Mouse (Mus musculus) E14TG2a.4 (cell line): ENCODE measurements around the gene Slc25a11.
A peak's percentile ranks its signal among the peaks of the same experiment; 100 is the strongest.

Experiments used
- H3K27me3 ChIP-seq: 2 replicates; pipeline ENCODE4 v1.6.1; 2014; ENCODE audit warnings: low read length, control low read depth; ENCODE audit not compliant: insufficient read depth
- H3K36me3 ChIP-seq: 2 replicates; pipeline ENCODE4 v1.6.1; 2014; ENCODE audit warnings: low read length, control low read depth; ENCODE audit not compliant: insufficient read depth
- H3K4me1 ChIP-seq: replicated peaks from 2 replicates; pipeline ENCODE4 v1.6.1; 2014; ENCODE audit warnings: low read depth, low read length, control low read depth
- H3K4me3 ChIP-seq: replicated peaks from 2 replicates; pipeline ENCODE4 v1.5.1; 2014; ENCODE audit warnings: mild to moderate bottlenecking, low read length
- H3K9me3 ChIP-seq: 2 replicates; pipeline ENCODE4 v1.6.1; 2014; ENCODE audit warnings: low read length, control low read depth
- CTCF ChIP-seq: conservative IDR thresholded peaks from 2 replicates; pipeline ENCODE4 v1.5.1; 2014; ENCODE audit warnings: low read length
- NANOG ChIP-seq: IDR thresholded peaks from 2 replicates; pipeline ENCODE4 v1.6.1; 2014; ENCODE audit warnings: borderline replicate concordance, low read length, mixed read lengths
- POU5F1 ChIP-seq: IDR thresholded peaks from 2 replicates; pipeline ENCODE4 v1.6.1; 2014; ENCODE audit warnings: low read length, borderline replicate concordance

Gene Slc25a11

DNA sequence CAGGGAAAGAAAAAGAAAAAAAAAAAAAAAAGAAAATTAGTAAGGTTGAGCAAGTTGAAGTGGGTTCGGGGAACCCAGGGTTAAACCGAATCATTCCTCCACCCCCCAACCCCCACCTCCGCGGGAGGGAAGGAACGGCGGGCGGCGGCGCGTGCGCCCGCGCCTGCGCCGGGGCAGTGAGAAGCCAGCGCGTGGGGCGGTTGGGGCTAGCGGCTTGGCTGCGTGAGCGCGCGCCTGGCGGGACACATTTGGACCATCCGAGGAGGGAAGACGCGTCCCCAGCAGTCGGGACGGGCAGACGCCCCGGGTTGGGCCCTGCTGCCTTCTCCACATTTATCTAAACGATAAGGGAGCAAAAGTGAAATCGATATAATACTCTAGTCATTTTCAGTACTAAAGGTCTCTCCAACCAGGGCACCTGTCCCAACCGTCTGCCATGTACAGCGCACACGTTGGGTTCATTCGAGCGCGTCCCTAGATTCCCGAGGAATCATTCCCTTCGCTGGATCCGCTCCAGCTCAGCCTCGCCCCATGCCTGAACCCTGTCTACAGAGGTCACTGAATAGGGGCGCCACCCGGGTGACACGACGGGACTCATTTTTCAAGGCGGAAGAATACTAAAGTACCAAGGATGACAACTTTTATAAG, 7.8 kb upstream of the Slc25a11 start:
- H3K27me3 ChIP-seq, result peaks cover 5% of the 10 kb centered on the region; the same call in 1 of the 2 replicates
- peaks cover 70% of the 10 kb centered on the region for H3K4me1 ChIP-seq
- H3K9me3 ChIP-seq, result peaks cover 37% of the 10 kb centered on the region
- H3K36me3 ChIP-seq, result peaks cover 37% of the 10 kb centered on the region
- H3K4me3 ChIP-seq, result peak overlapping the region; percentile 99
- TF ChIP-seq CTCF, result no peak
- TF ChIP-seq NANOG, result no peak
- TF ChIP-seq POU5F1, result no peak

DNA sequence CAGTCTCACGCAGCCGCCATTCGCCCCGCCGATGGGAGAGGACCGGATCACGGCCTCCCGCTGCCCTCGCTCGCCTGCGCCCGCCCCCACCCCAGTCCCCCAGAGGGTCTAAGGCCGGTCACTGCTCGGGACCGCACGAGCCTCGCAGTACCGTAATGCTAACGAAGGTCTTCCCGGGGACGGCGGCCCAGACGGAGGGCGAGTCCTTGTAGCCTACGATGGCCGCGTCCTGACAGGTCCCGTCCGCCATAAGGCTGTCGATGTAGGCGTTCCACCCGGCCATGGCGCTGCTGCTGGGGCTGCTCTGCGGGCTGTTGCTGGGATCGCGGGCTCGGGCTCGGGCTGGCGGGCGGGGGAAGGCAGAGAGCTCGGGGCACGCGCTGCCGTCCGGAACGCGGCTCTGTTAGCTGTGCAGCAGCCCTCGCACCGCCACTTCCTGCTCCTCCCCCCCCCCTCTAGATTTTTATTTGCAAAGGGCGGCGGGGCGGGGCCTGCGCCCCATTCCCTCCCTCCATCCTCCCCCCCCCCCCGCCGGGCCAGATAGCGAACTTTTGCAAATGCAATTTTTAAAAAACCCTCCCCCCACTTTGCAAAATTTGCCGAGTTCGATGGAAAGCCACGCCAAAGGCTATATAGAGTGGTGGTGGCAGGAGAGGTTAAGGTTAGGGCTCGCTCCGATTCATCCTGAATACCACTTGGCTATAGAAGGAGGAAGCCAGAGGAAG, 7.1 kb upstream of the Slc25a11 start, which contains the start of gene Pfn1:
Pfn1 (minus strand) TSS at position 447 of the 725 bp plus-strand sequence.
- TF ChIP-seq NANOG, result no peak
- TF ChIP-seq POU5F1, result no peak
- TF ChIP-seq CTCF, result no peak
- Histone ChIP-seq H3K27me3 (peaks cover 5% of the 10 kb centered on the region; the same call in 1 of the 2 replicates), H3K4me3 (peak within 1 kb of the TSS; percentile 99), H3K9me3 (peaks cover 44% of the 10 kb centered on the region), H3K4me1 (peaks cover 70% of the 10 kb centered on the region), H3K36me3 (peaks cover 44% of the 10 kb centered on the region)

DNA sequence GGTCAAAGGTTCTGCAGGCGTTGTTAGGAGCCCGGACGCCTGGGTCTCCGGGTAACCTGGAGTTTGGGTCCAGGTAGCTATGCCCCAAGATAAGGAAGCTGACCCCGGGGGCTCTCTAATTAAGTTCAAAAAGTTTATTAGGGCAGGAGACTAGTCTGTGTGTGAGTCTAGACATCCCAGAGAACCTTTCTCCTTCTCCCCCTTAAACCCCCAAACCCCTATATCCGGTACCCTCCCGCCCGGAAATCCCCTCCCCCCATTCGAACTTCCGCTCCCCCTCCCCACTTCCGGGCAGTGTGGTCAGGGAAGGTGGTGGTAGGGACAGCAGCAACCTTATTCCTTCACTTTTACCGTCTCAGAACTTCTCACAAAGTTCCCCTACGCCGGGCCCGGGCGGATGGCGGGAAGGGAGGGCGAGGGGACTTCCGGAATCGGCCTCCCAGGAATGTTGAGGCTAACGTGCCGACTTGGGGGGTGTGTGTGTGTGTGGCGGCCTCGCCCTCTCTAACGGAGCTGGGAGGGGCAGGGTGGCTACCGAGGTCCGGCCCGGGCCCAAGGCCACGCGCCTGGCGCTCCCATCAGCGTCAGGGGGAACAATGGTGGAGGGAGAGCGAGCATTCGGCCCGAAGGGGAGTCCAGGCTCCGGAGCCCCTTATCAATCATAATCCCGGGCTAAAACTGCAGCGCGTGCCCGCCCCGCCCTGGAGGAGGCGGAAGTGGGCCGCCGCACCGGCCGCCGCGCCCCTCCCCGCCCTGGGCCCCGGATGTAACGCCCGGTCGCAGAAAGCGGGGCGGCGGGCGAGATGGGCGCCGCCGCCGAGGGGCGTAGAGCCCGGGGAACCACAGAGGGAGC, 6.3 kb upstream of the Slc25a11 start:
- peaks cover 70% of the 10 kb centered on the region for H3K4me1 ChIP-seq
- peaks cover 50% of the 10 kb centered on the region for H3K9me3 ChIP-seq
- H3K4me3 ChIP-seq, result peak overlapping the region; percentile 99
- no peak for TF ChIP-seq CTCF
- TF ChIP-seq NANOG, result no peak
- no peak for TF ChIP-seq POU5F1
- peaks cover 5% of the 10 kb centered on the region; the same call in 1 of the 2 replicates for H3K27me3 ChIP-seq
- H3K36me3 ChIP-seq, result peaks cover 52% of the 10 kb centered on the region

DNA sequence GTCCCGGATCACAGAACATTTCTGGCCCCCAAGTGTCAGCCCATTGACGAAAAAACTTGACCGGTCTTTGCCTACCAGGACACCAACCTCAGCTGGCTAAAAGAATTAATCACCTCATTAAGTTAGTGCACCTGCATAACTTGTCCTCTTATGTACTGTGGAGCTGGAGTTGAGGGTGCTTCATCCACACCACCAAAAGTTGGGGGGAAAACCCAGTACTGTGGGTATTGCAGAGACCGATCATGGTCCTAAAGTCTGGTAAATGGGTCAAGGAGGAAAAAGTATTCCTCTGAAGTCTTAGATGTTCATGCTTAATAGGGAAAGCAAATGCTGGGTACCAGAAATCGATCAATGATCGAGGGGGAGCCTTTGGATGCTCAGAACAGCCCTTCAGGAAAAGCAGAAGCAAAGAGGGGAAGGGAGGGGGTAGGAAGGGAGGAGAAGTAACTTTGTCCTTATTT, 5.6 kb upstream of the Slc25a11 start:
- H3K9me3 ChIP-seq, result peaks cover 50% of the 10 kb centered on the region
- H3K4me1 ChIP-seq, result peaks cover 70% of the 10 kb centered on the region
- H3K36me3 ChIP-seq, result peaks cover 57% of the 10 kb centered on the region
- TF ChIP-seq NANOG (no peak), POU5F1 (no peak), CTCF (no peak)
- H3K4me3 ChIP-seq, result peak overlapping the region; percentile 99
- peaks cover 3% of the 10 kb centered on the region; the same call in 1 of the 2 replicates for H3K27me3 ChIP-seq

DNA sequence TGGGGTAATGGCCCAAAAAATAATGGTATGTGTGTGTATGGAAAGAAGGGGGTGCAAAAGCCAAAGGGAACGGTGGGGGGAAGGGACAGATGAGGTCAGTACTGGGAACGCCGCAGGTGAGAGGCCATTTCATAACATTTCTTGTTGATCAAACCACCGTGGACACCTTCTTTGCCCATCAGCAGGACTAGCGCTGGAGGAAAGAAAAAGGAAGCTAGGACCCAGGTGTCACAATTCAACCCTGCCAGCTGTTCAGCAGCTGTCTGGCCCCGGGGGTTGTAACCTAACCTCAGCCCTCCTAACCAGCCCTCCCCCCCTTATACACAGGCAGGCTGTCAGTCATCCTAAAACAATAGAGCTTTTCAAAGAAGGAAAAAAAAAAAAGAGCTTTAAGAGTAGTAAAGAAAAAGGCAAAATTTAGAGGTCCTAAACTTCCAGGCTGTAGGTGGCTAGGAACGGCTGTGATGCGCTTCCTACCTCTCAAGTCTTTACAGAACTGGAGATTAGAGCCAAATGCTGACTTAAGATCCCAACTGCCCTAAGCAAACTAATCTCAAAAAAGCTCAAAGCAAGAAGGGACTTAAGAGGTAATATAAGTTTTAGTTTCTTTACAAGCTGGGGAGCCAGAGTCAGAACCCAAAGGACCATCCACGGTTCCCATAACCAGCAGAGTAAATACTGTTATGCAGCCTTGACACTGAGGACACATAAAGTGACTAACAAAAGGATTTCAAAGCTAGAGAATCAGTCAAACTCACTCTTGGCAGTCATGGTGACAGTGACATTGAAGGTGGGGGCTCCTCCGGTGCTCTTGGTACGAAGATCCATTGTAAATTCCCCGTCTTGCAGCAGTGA, 5.0 kb upstream of the Slc25a11 start:
- Histone ChIP-seq H3K4me3 (peak overlapping the region; percentile 99), H3K27me3 (no peaks in the 10 kb centered on the region; the same call in 1 of the 2 replicates), H3K36me3 (peaks cover 57% of the 10 kb centered on the region), H3K9me3 (peaks cover 50% of the 10 kb centered on the region), H3K4me1 (peaks cover 66% of the 10 kb centered on the region)
- TF ChIP-seq POU5F1 (no peak), NANOG (no peak), CTCF (no peak)

DNA sequence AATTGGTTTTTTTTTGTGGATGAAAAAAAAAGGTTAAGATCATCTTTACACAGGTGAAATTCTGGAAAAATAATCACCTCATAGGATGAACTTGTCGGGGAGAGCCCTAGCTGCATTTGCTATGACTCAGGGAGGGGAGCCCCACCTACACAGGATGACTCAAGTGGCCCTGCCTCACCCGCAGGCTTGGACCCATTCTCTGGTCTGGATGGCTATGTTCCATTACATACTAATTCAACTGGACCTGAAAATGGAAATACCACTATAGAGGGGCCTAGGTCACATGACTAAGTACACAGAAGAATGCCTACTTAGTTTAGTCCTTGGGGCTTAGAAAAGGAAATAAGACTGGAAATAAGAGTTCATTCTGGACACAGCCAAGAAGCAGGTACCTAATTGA, 4.1 kb upstream of the Slc25a11 start:
- H3K4me1 ChIP-seq, result peaks cover 58% of the 10 kb centered on the region
- peaks cover 57% of the 10 kb centered on the region for H3K36me3 ChIP-seq
- peaks cover 50% of the 10 kb centered on the region for H3K9me3 ChIP-seq
- TF ChIP-seq CTCF (no peak), POU5F1 (no peak), NANOG (no peak)
- peak overlapping the region; percentile 30 for H3K4me3 ChIP-seq
- no peaks in the 10 kb centered on the region; the same call in 1 of the 2 replicates for H3K27me3 ChIP-seq

DNA sequence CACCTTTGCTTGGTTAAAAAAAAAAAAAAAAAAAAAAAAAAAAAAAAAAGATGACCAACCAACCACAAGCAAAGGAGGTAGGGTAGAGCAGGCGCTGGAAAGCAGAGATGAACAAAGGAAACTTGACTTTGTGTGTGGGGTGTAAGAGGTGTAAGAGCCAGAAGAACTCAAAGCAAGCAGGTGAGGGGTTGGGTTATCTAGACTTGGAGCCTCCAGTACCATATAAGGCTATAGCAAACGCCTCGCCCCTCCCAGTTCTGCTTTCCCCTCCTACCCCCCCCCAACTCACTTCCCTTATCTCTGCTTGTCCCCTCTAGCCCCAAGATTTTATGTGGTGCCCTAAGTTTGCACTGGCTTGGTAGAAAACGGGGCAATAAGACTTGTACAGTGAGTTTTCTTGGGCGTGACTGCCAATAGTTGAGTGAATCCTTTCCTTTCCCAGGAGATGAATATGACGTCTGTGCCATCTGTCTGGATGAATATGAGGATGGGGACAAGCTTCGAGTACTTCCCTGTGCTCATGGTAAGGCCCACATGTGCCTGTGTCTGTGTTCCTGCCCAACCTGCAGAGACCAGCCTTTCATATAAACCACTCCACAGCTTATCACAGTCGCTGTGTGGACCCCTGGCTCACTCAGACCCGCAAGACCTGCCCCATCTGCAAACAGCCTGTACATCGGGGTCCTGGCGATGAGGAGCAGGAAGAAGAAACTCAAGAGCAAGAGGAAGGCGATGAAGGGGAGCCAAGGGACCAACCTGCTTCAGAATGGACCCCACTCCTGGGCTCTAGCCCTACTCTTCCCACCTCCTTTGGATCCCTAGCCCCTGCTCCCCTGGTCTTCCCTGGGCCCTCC, 3.3 kb upstream of the Slc25a11 start:
- H3K9me3 ChIP-seq, result peaks cover 50% of the 10 kb centered on the region
- peak overlapping the region; percentile 30 for H3K4me3 ChIP-seq
- peaks cover 62% of the 10 kb centered on the region for H3K36me3 ChIP-seq
- TF ChIP-seq NANOG (no peak), POU5F1 (no peak), CTCF (no peak)
- no peaks in the 10 kb centered on the region for H3K27me3 ChIP-seq
- peaks cover 63% of the 10 kb centered on the region for H3K4me1 ChIP-seq
